Mouse (Mus musculus): ENCODE data around the gene Col5a1. TPM values are rescaled to one million over a fixed set of nuclear protein-coding genes. Genes with fewer than 3 reads are reported as not detected.

Col5a1 gene
- total RNA-seq (2021) = 10 to 100 TPM; 52.3 to 77.1 TPM
- long read RNA-seq, experiment 1, partial matches to known transcripts = 9 of 21 reads
- long read RNA-seq, experiment 1, other reads (novel, unspliced or antisense) = 12 of 21 reads
- long read RNA-seq, experiment 2, full-length matches to known transcripts = 1 of 38 reads
- long read RNA-seq, experiment 2, partial matches to known transcripts = 33 of 38 reads
- long read RNA-seq, experiment 2, other reads (novel, unspliced or antisense) = 4 of 38 reads

- DNase-seq = peak; percentile 89
These were observed at the start of gene Col5a1 for GRCm38 (mm10) chr2:27886148-27886551. Gene Col5a1 (plus strand): TSS chr2:27886425.

- no peak for DNase-seq
These were observed 48.1 kb upstream of the Col5a1 start for GRCm38 (mm10) chr2:27838112-27838511.

- DNase-seq = no peak
These were observed 45.3 kb upstream of the Col5a1 start for GRCm38 (mm10) chr2:27840890-27841289.

- no peak for DNase-seq
These were observed 43.3 kb upstream of the Col5a1 start for GRCm38 (mm10) chr2:27842893-27843292.

- DNase-seq = no peak
These were observed 41.3 kb upstream of the Col5a1 start for GRCm38 (mm10) chr2:27844885-27845284.

- DNase-seq = peak; percentile 70
These were observed 39.2 kb upstream of the Col5a1 start for GRCm38 (mm10) chr2:27847001-27847400.

GRCm38 (mm10) chr2:27847851-27848435 lies 38.3 kb upstream of the Col5a1 start:
- DNase-seq = no peak

GRCm38 (mm10) chr2:27848466-27848865 lies 37.8 kb upstream of the Col5a1 start:
- peak; percentile 66 for DNase-seq

GRCm38 (mm10) chr2:27858348-27858903 lies 27.8 kb upstream of the Col5a1 start:
- DNase-seq = peak; percentile 83

- peak; percentile 62 for DNase-seq
These were observed 24.5 kb upstream of the Col5a1 start for GRCm38 (mm10) chr2:27861576-27862238.

- no peak for DNase-seq
These were observed 21.5 kb upstream of the Col5a1 start for GRCm38 (mm10) chr2:27864491-27865365.

GRCm38 (mm10) chr2:27870586-27870985 lies 15.6 kb upstream of the Col5a1 start:
- no peak for DNase-seq

- no peak for DNase-seq
These were observed 15.2 kb upstream of the Col5a1 start for GRCm38 (mm10) chr2:27871056-27871455.

GRCm38 (mm10) chr2:27872276-27872675 lies 13.9 kb upstream of the Col5a1 start:
- no peak for DNase-seq

- DNase-seq = no peak
These were observed 13.2 kb upstream of the Col5a1 start for GRCm38 (mm10) chr2:27873030-27873429.

- DNase-seq = no peak
These were observed 11.6 kb upstream of the Col5a1 start for GRCm38 (mm10) chr2:27874596-27874995.

GRCm38 (mm10) chr2:27875231-27875630 lies 11.0 kb upstream of the Col5a1 start:
- no peak for DNase-seq

GRCm38 (mm10) chr2:27875786-27876185 lies 10.4 kb upstream of the Col5a1 start:
- no peak for DNase-seq

- no peak for DNase-seq
These were observed 9.3 kb upstream of the Col5a1 start for GRCm38 (mm10) chr2:27876724-27877504.

GRCm38 (mm10) chr2:27878066-27878465 lies 8.2 kb upstream of the Col5a1 start:
- DNase-seq = no peak

- peak; percentile 50 for DNase-seq
These were observed 2.9 kb upstream of the Col5a1 start for GRCm38 (mm10) chr2:27883276-27883675.
